Mouse (Mus musculus): ENCODE results near the gene Sema7a. TPM values are rescaled to one million over a fixed set of nuclear protein-coding genes. Genes with fewer than 3 reads are reported as not detected.

Gene Sema7a
- total and polyA plus RNA-seq, 2 experiments from 2014 or later = 3.2 to 27.2 TPM

- 0 out of 2 replicates have a peak, but pooled peaks cover 10% of the 10 kb centered on the region for H3K4me1 ChIP-seq (ENCODE audit: insufficient read depth)
- no peaks in the 10 kb centered on the region for H3K36me3 ChIP-seq (ENCODE audit: insufficient read depth)
- 81% methylated on average over 16 of the region's 16 CpGs for WGBS
- TF ChIP-seq CTCF (IDR thresholded peaks at IDR 0.05; ENCODE audit: low read depth) = no peak
- H3K4me3 ChIP-seq (ENCODE audit: low read depth, low read length) = no peak within 1 kb of the TSS
- no peak within 1 kb of the TSS for H3K9ac ChIP-seq
- H3K4me2 ChIP-seq (ENCODE audit: low read depth) = no peak within 1 kb of the TSS
- ATAC-seq (no peak), DNase-seq (peak; percentile 24)
- H3K9me3 ChIP-seq (ENCODE audit: low read length) = no peaks in the 10 kb centered on the region
- H3K27me3 ChIP-seq (ENCODE audit: insufficient read depth, low read length) = no peaks in the 10 kb centered on the region
- H3K27ac ChIP-seq (ENCODE audit: low read depth, low read length) = no peak within 1 kb of the TSS
These were observed 66.0 kb downstream of the Sema7a start, which contains the start of gene Cyp11a1 for GRCm38 (mm10) chr9:58005753-58006461. TSS of gene Cyp11a1 (plus strand) at chr9:58006411.

DNA sequence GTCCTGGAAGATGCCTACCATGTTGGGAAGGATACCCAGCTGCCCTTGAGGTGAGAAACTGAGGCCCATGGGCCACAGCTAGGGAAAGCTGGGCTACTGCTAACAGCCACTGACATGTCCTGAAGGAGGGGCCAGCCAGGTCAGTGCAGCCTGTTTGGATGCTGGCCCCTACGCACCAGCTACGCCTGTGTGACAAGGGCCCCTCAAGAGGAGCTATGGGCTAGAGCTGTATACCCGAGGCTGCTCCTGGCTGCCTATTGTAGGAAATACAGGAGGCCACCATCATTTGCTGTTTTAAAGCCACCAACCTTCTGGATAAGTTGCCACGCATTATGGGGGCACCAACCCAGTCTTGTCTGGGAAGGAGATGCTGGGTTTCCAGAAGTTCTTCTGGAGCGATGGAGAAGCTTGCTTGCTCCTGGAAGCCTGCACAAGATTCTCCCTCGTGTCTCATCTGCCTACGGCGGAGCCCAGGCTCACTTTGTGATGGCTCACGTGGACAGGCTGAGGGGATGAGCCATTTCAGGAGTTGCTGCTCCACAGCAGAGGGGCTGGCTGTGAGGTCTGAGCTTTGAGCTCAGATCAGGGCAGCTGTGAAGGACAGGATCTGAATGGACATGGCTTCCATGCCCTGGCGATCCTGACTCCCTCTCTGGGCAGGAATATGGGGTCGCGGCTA, 68.6 kb downstream of the Sema7a start:
- no peaks in the 10 kb centered on the region for H3K9me3 ChIP-seq (ENCODE audit: low read length)
- H3K9ac ChIP-seq = peak overlapping the region; percentile 41
- 0 out of 2 replicates have a peak, but pooled peaks cover 10% of the 10 kb centered on the region for H3K4me1 ChIP-seq (ENCODE audit: insufficient read depth)
- peak; percentile 62 for ATAC-seq
- no peak overlapping the region for H3K4me3 ChIP-seq (ENCODE audit: low read depth, low read length)
- no peak for DNase-seq
- 50% methylated on average over 12 of the region's 12 CpGs for WGBS
- peak overlapping the region; percentile 73 for H3K27ac ChIP-seq (ENCODE audit: low read depth, low read length)
- H3K27me3 ChIP-seq (ENCODE audit: insufficient read depth, low read length) = no peaks in the 10 kb centered on the region
- TF ChIP-seq CTCF (IDR thresholded peaks at IDR 0.05; ENCODE audit: low read depth) = no peak
- H3K36me3 ChIP-seq (ENCODE audit: insufficient read depth) = no peaks in the 10 kb centered on the region
- peak overlapping the region; percentile 24 for H3K4me2 ChIP-seq (ENCODE audit: low read depth)

GRCm38 (mm10) chr9:58009015-58009362, 69.1 kb downstream of the Sema7a start:
- ATAC-seq = peak; percentile 95
- Histone ChIP-seq H3K4me1 (ENCODE audit: insufficient read depth) (0 out of 2 replicates have a peak, but pooled peaks cover 10% of the 10 kb centered on the region), H3K27me3 (ENCODE audit: insufficient read depth, low read length) (no peaks in the 10 kb centered on the region), H3K36me3 (ENCODE audit: insufficient read depth) (no peaks in the 10 kb centered on the region), H3K27ac (ENCODE audit: low read depth, low read length) (peak overlapping the region; percentile 73), H3K4me3 (ENCODE audit: low read depth, low read length) (no peak overlapping the region), H3K9me3 (ENCODE audit: low read length) (no peaks in the 10 kb centered on the region), H3K9ac (peak overlapping the region; percentile 41; the same call in 1 of the 2 replicates), H3K4me2 (ENCODE audit: low read depth) (peak overlapping the region; percentile 24)
- TF ChIP-seq CTCF (IDR thresholded peaks at IDR 0.05; ENCODE audit: low read depth) = no peak
- DNase-seq = peak; percentile 87
- WGBS = 3% methylated on average over 6 of the region's 6 CpGs

GRCm38 (mm10) chr9:58009588-58009987, 69.7 kb downstream of the Sema7a start:
- H3K27me3 ChIP-seq (ENCODE audit: insufficient read depth, low read length) = no peaks in the 10 kb centered on the region
- H3K9me3 ChIP-seq (ENCODE audit: low read length) = no peaks in the 10 kb centered on the region
- H3K4me1 ChIP-seq (ENCODE audit: insufficient read depth) = 0 out of 2 replicates have a peak, but pooled peaks cover 10% of the 10 kb centered on the region
- ATAC-seq (peak; percentile 6; the same call in 1 of the 2 replicates), DNase-seq (peak; percentile 21)
- TF ChIP-seq CTCF (IDR thresholded peaks at IDR 0.05; ENCODE audit: low read depth) = peak; percentile 33
- no peak overlapping the region for H3K4me2 ChIP-seq (ENCODE audit: low read depth)
- no peak overlapping the region for H3K4me3 ChIP-seq (ENCODE audit: low read depth, low read length)
- H3K27ac ChIP-seq (ENCODE audit: low read depth, low read length) = 0 out of 2 replicates have a peak overlapping the region, but pooled peaks have one; percentile 36
- no peaks in the 10 kb centered on the region for H3K36me3 ChIP-seq (ENCODE audit: insufficient read depth)
- 47% methylated on average over 3 of the region's 3 CpGs for WGBS
- H3K9ac ChIP-seq = no peak overlapping the region

- no peak for ATAC-seq
- no peak overlapping the region for H3K4me2 ChIP-seq (ENCODE audit: low read depth)
- TF ChIP-seq CTCF (IDR thresholded peaks at IDR 0.05; ENCODE audit: low read depth) = no peak
- H3K4me1 ChIP-seq (ENCODE audit: insufficient read depth) = 0 out of 2 replicates have a peak, but pooled peaks cover 10% of the 10 kb centered on the region
- no peak for DNase-seq
- WGBS = 57% methylated on average over 7 of the region's 7 CpGs
- H3K36me3 ChIP-seq (ENCODE audit: insufficient read depth) = no peaks in the 10 kb centered on the region
- no peak overlapping the region for H3K9ac ChIP-seq
- no peak overlapping the region for H3K27ac ChIP-seq (ENCODE audit: low read depth, low read length)
- no peaks in the 10 kb centered on the region for H3K27me3 ChIP-seq (ENCODE audit: insufficient read depth, low read length)
- H3K4me3 ChIP-seq (ENCODE audit: low read depth, low read length) = no peak overlapping the region
- no peaks in the 10 kb centered on the region for H3K9me3 ChIP-seq (ENCODE audit: low read length)
These were observed 71.1 kb downstream of the Sema7a start for GRCm38 (mm10) chr9:58011027-58011426.

DNA sequence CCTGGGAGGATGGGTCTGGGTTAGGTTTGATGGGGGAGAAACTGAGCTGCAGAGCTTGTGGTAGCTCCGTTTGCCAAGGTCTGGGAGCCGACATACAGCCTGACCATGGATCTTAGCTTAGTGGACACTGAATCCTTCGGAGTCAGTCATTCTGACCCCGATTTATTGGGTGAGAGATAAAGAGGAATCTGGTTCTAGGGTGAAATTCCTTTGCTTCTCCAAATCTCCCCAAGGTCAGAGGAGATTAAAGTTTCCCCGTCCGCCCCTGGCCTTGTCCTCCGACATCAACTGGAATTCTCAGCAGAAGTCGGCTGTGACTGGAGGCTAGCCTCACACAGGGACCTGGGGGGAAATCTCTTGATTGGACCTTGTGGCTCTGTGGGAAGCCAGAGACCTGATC, 71.6 kb downstream of the Sema7a start:
- Histone ChIP-seq H3K4me3 (ENCODE audit: low read depth, low read length) (no peak overlapping the region), H3K27me3 (ENCODE audit: insufficient read depth, low read length) (no peaks in the 10 kb centered on the region), H3K4me1 (ENCODE audit: insufficient read depth) (0 out of 2 replicates have a peak, but pooled peaks cover 10% of the 10 kb centered on the region), H3K4me2 (ENCODE audit: low read depth) (no peak overlapping the region), H3K9ac (no peak overlapping the region), H3K36me3 (ENCODE audit: insufficient read depth) (no peaks in the 10 kb centered on the region), H3K27ac (ENCODE audit: low read depth, low read length) (no peak overlapping the region), H3K9me3 (ENCODE audit: low read length) (no peaks in the 10 kb centered on the region)
- no peak for DNase-seq
- TF ChIP-seq CTCF (IDR thresholded peaks at IDR 0.05; ENCODE audit: low read depth) = no peak
- WGBS = 92% methylated on average over 8 of the region's 8 CpGs
- no peak for ATAC-seq

Other genes starting within 250 kb of the Sema7a start
- 7.2 and 10.2 TPM in 2 replicates for gene Edc3, start 231.6 kb upstream of the Sema7a start, total RNA-seq (2014; rRNA removed)
- gene Edc3, start 231.6 kb upstream of the Sema7a start, polyA plus RNA-seq (2015; fragmentation: Nextera tagmentation; extraction: Ambion mirVana) = 23.5 and 27.8 TPM in 2 replicates
- 79.7 and 105 TPM in 2 replicates for gene Clk3, start 174.3 kb upstream of the Sema7a start, total RNA-seq (2014; rRNA removed)
- gene Clk3, start 174.3 kb upstream of the Sema7a start, polyA plus RNA-seq (2015; fragmentation: Nextera tagmentation; extraction: Ambion mirVana) = 55.4 and 61.7 TPM in 2 replicates
- gene Arid3b, start 103.3 kb upstream of the Sema7a start, total RNA-seq (2014; rRNA removed) = 4.7 and 5.5 TPM in 2 replicates
- 3.1 and 3.8 TPM in 2 replicates for gene Arid3b, start 103.3 kb upstream of the Sema7a start, polyA plus RNA-seq (2015; fragmentation: Nextera tagmentation; extraction: Ambion mirVana)
- 81.7 and 92.6 TPM in 2 replicates for gene Ubl7, start 29.1 kb upstream of the Sema7a start, total RNA-seq (2014; rRNA removed)
- gene Ubl7, start 29.1 kb upstream of the Sema7a start, polyA plus RNA-seq (2015; fragmentation: Nextera tagmentation; extraction: Ambion mirVana) = 152 and 155 TPM in 2 replicates
- 0.29 and 1.2 TPM in 2 replicates for gene Cyp11a1, start 66.3 kb downstream of the Sema7a start, total RNA-seq (2014; rRNA removed)
- 0.77 and 0.88 TPM in 2 replicates for gene Cyp11a1, start 66.3 kb downstream of the Sema7a start, polyA plus RNA-seq (2015; fragmentation: Nextera tagmentation; extraction: Ambion mirVana)
- 13.9 and 16.2 TPM in 2 replicates for gene Stra6, start 123.7 kb downstream of the Sema7a start, total RNA-seq (2014; rRNA removed)
- 9.6 and 11.0 TPM in 2 replicates for gene Stra6, start 123.7 kb downstream of the Sema7a start, polyA plus RNA-seq (2015; fragmentation: Nextera tagmentation; extraction: Ambion mirVana)
- 0.38 and 3.0 TPM in 2 replicates for gene Ccdc33, start 178.7 kb downstream of the Sema7a start, total RNA-seq (2014; rRNA removed)
- gene Ccdc33, start 178.7 kb downstream of the Sema7a start, polyA plus RNA-seq (2015; fragmentation: Nextera tagmentation; extraction: Ambion mirVana) = 1.1 and 1.5 TPM in 2 replicates

Data from forebrain, postnatal 0 days (tissue).